Mouse (Mus musculus): ENCODE data around the gene Tex26. TPM values are rescaled to one million over a fixed set of nuclear protein-coding genes. Genes with fewer than 3 reads are reported as not detected.

The Tex26 gene
- not detected for total RNA-seq (2023)

GRCm38 (mm10) chr5:149439531-149440179 lies at the start of gene Tex26:
Gene Tex26 (plus strand): TSS chr5:149439660.

GRCm38 (mm10) chr5:149411509-149412193 lies 27.8 kb upstream of the Tex26 start, which contains the start of gene Medag:
Gene Medag (plus strand): TSS chr5:149411749.

Other genes with a start within 250 kb of the Tex26 start
- gene Alox5ap, start 174.9 kb upstream of the Tex26 start, total RNA-seq (2023) = 1,000 to 10,000 TPM; 1,426 to 1,506 TPM
- gene Medag, start 27.9 kb upstream of the Tex26 start, total RNA-seq (2023) = not detected
- not detected for gene Wdr95, start 89.0 kb downstream of the Tex26 start, total RNA-seq (2023)
- gene Hsph1, start 196.7 kb downstream of the Tex26 start, total RNA-seq (2023) = 10 to 100 TPM; 22.6 to 29.6 TPM
- 1 to 10 TPM; 3.0 to 3.7 TPM for gene B3glct, start 238.6 kb downstream of the Tex26 start, total RNA-seq (2023)

Measured in neutrophil, adult 59 days (primary cell).